Mouse (Mus musculus) intestine, postnatal 0 days (tissue): ENCODE measurements at regions not wholly inside any gene's neighbourhood (a gene's known extent, or its start where the extent isn't known, plus 50 kb on each side); places are given as distances from the start of the nearest gene placed in this dataset.

Experiments used
- ATAC-seq: fragments of 200-750 bp; cut with Nextera tagmentation; 2 replicates; pipeline ENCODE4 v1.8.0; 2017; ENCODE audit warnings: mild to moderate bottlenecking, moderate TSS enrichment, moderate library complexity
- H3K27ac ChIP-seq: fragments of 300-500 bp; sonication (generic); 2 replicates; pipeline ENCODE4 v1.5.1; 2014; ENCODE audit warnings: mild to moderate bottlenecking, low read depth, low read length, moderate library complexity
- H3K27me3 ChIP-seq: fragments of 300-500 bp; sonication (generic); replicated peaks from 2 replicates; pipeline ENCODE4 v1.6.1; 2014; ENCODE audit warnings: low read length, mixed read lengths; ENCODE audit not compliant: control insufficient read depth, insufficient read depth
- H3K36me3 ChIP-seq: fragments of 300-500 bp; sonication (generic); 2 replicates; pipeline ENCODE4 v1.6.1; 2014; ENCODE audit warnings: mild to moderate bottlenecking, moderate library complexity; ENCODE audit not compliant: control insufficient read depth, insufficient read depth
- H3K4me1 ChIP-seq: fragments of 300-500 bp; sonication (generic); replicated peaks from 2 replicates; pipeline ENCODE4 v1.6.1; 2014; ENCODE audit warnings: antibody characterized with exemption, low read length, mixed read lengths; ENCODE audit not compliant: control insufficient read depth, insufficient read depth
- H3K4me2 ChIP-seq: fragments of 300-500 bp; sonication (generic); replicated peaks from 2 replicates; pipeline ENCODE4 v1.6.1; 2014; ENCODE audit warnings: low read depth, mild to moderate bottlenecking, moderate library complexity
- H3K4me3 ChIP-seq: fragments of 300-500 bp; sonication (generic); 2 replicates; pipeline ENCODE4 v1.5.1; 2014; ENCODE audit warnings: low read depth, low read length
- H3K9ac ChIP-seq: fragments of 300-500 bp; sonication (generic); 2 replicates; pipeline ENCODE4 v1.6.1; 2014; ENCODE audit warnings: mild to moderate bottlenecking, low read depth, low read length
- H3K9me3 ChIP-seq: fragments of 300-500 bp; sonication (generic); 2 replicates; pipeline ENCODE4 v1.6.1; 2016; ENCODE audit warnings: mixed run types; ENCODE audit not compliant: control insufficient read depth
- CTCF ChIP-seq: sonication (generic); IDR thresholded peaks from 2 replicates; pipeline ENCODE4 v1.5.1; 2016; ENCODE audit warnings: low read depth, mild to moderate bottlenecking, control low read depth, antibody characterized with exemption, moderate library complexity
- WGBS: fragments of 180-500 bp; shearing (Covaris S2); extraction: QIAGEN DNeasy Blood & Tissue Kit; methylation state at CpG from one replicate; pipeline ENCODE4 v1.1.7; 2014; 5-methylcytosine and 5-hydroxymethylcytosine counted together

DNA sequence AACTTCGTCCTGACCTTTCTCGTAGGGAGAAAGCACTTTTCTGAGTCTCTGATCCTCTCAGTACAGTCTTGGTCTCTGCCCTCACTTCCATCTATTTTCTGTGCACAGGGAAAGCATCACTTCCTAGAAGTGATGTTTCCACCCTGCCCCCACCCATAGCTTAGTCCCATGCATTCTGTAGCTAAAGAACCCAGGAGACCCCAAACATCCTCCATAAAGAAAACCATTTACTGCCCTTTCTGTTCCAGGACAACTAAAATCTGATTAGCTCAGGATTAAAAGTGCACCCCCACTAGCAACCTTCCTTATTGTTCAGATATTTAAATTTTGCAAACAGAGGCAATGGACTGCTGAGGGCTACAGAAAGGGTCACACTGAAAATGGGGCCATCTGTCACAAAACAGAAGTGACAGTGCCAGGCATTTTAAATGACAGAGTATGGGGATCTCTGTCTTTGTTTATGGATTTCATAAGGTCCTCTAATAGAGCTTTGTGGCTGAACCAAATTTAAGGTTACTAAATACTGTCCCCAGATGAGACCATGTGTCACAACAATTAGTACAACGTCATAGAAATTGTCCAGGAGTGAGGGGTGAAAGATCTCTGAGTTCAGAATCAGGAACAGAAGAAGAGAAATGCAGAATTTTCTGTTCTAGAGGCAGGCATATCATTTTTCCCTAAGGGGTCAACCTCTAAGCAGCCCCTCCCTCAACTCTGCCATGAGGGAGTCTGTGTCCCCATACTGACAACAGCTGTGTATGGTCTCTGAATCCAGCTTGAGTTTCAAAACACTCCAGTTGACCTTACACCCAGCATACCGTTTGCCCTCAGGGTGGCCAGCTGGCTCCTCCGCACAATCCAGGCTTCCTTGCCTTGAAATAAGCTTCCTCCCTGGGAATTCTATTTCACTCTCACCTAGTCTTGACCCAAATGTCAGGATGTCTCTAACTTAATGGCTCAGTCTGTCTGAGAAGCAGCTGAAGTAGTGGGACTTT lies 87.2 kb upstream of the Cul1 start:
- Histone ChIP-seq H3K36me3 (no peaks in the 10 kb centered on the region), H3K9ac (no peak overlapping the region), H3K27me3 (no peaks in the 10 kb centered on the region), H3K27ac (no peak overlapping the region), H3K4me3 (no peak overlapping the region), H3K9me3 (no peaks in the 10 kb centered on the region), H3K4me2 (no peak overlapping the region), H3K4me1 (no peaks in the 10 kb centered on the region)
- TF ChIP-seq CTCF = no peak
- 71% methylated on average over 5 of the region's 5 CpGs for WGBS
- ATAC-seq = no peak

- WGBS = 62% methylated on average over 2 of the region's 2 CpGs
- no peak for TF ChIP-seq CTCF
- Histone ChIP-seq H3K9me3 (no peaks in the 10 kb centered on the region), H3K4me2 (no peak overlapping the region), H3K9ac (no peak overlapping the region), H3K4me1 (no peaks in the 10 kb centered on the region), H3K27ac (no peak overlapping the region), H3K27me3 (no peaks in the 10 kb centered on the region), H3K36me3 (no peaks in the 10 kb centered on the region), H3K4me3 (no peak overlapping the region)
- ATAC-seq = no peak
Observed at GRCm38 (mm10) chr6:47367461-47367860, 85.7 kb upstream of the Cul1 start.

DNA sequence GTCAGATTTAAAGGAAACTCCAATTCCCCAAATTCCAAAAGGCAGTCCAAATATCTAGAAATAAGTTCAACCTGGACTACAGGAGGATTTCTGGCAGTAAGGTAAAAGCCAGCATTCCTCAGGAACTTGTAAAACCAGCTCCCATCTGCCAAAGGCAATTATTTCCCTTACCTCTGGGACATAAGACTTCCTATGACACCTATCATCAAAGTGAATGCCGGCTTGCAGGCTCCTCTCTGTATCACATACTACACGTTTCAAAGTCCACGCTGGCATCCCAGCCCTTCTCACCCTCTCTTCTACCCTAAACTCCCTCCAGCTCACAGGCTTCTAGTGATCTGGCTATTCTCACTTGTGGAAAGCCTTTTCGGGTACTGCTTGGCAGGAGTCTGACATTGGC lies 77.5 kb upstream of the Cul1 start:
- Histone ChIP-seq H3K4me3 (no peak overlapping the region), H3K9me3 (no peaks in the 10 kb centered on the region), H3K4me2 (no peak overlapping the region), H3K27me3 (no peaks in the 10 kb centered on the region), H3K9ac (no peak overlapping the region), H3K36me3 (no peaks in the 10 kb centered on the region), H3K27ac (no peak overlapping the region), H3K4me1 (no peaks in the 10 kb centered on the region)
- no peak for TF ChIP-seq CTCF
- WGBS = 39% methylated on average over 4 of the region's 4 CpGs
- ATAC-seq = peak; percentile 43; the same call in 1 of the 2 replicates

DNA sequence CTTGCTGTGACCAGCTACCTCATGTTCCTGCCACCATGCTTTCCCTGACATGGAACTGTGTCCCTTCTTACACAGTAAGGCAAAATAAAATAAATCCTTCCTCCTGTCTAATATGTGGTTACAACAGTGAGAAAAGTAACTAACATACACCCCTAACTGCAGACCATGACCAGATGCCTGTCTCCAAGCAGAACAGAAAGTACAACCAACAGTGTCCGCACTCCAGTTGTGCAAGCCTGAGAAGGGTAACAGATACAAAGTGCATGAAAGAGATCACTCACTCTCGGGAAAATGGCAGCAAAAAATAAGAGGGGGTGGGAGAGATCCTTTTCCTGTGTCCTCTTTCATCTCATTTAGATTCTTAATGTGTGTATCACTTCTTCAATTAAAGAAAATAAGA lies 71.7 kb upstream of the Cul1 start:
- H3K27me3 ChIP-seq = no peaks in the 10 kb centered on the region
- H3K4me1 ChIP-seq = no peaks in the 10 kb centered on the region
- H3K36me3 ChIP-seq = no peaks in the 10 kb centered on the region
- no peaks in the 10 kb centered on the region for H3K9me3 ChIP-seq
- no peak for TF ChIP-seq CTCF
- no peak overlapping the region for H3K4me3 ChIP-seq
- ATAC-seq = no peak
- 69% methylated on average over 2 of the region's 2 CpGs for WGBS
- no peak overlapping the region for H3K4me2 ChIP-seq
- H3K9ac ChIP-seq = no peak overlapping the region
- no peak overlapping the region for H3K27ac ChIP-seq

- TF ChIP-seq CTCF = no peak
- H3K4me3 ChIP-seq = no peak overlapping the region
- H3K36me3 ChIP-seq = no peaks in the 10 kb centered on the region
- no peak overlapping the region for H3K27ac ChIP-seq
- H3K4me1 ChIP-seq = no peaks in the 10 kb centered on the region
- no peak overlapping the region for H3K4me2 ChIP-seq
- ATAC-seq = no peak
- no peaks in the 10 kb centered on the region for H3K27me3 ChIP-seq
- no peaks in the 10 kb centered on the region for H3K9me3 ChIP-seq
- no peak overlapping the region for H3K9ac ChIP-seq
Observed at GRCm38 (mm10) chr6:47386550-47386949, 66.6 kb upstream of the Cul1 start.

DNA sequence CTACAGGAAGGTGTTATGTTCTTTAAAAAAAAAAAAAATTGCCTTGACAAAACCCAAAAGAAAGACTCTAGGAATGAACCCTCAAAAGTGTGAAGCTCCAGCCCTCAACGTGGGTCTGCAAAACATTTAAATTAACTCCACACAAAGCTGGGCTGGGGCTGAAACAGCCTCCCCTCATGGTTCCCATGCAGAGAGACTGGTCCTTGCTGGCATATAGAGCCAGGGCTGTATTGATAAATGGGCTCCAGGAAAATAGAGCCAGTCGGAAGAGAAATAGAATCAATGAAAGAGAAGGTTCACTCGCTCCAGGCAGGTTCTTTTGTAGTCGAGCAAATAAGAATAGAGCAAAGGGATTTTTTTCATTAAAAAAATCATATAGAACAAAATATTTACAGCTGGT lies 63.3 kb upstream of the Cul1 start:
- Histone ChIP-seq H3K4me3 (no peak overlapping the region), H3K9me3 (no peaks in the 10 kb centered on the region), H3K27me3 (no peaks in the 10 kb centered on the region), H3K27ac (no peak overlapping the region), H3K4me1 (no peaks in the 10 kb centered on the region), H3K4me2 (no peak overlapping the region), H3K36me3 (no peaks in the 10 kb centered on the region), H3K9ac (no peak overlapping the region)
- no peak for ATAC-seq
- WGBS = 71% methylated on average over 4 of the region's 4 CpGs
- no peak for TF ChIP-seq CTCF
